Mouse (Mus musculus) erythroblast, embryonic 14.5 days (primary cell): ENCODE results near the gene Lhfpl5.

Experiments used
- GATA1 ChIP-seq: IDR thresholded peaks from 2 replicates; pipeline ENCODE4 v1.6.1; 2012; ENCODE audit warnings: low read length, inconsistent platforms, mixed read lengths
- TAL1 ChIP-seq: IDR thresholded peaks from 3 replicates; pipeline ENCODE4 v1.6.1; 2012; ENCODE audit warnings: low read length, inconsistent platforms, mixed read lengths

DNA sequence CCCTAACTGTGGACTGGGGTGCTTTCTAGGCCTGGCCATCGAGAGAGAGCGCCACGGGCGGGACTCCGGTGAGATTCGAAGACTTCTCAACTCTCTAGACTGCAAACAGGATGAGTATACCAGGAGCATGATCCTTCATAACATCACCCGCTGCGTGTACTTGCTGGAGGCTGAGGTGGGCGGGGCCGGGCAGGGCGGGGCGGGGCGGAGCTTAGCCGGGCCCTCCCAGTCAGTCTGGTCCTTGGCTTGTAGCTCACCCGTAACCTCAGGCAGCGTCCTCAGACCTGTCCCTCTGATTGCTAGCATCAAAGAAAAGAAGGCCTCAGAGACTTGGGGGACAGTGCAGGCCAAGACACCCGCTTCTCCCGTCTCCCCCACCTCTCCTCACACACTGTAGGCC lies 43.5 kb upstream of the Lhfpl5 start:
- TF ChIP-seq TAL1: no peak
- TF ChIP-seq GATA1: no peak
